Mouse (Mus musculus): ENCODE measurements around the gene Adora1.
"Not testable (repeated sequence)": the region's sequence is repeated elsewhere in the genome, so short reads cannot be mapped to it uniquely, and the experiment has no call there.

Adora1 gene

GRCm38 (mm10) chr1:134235391-134235921 lies at the start of gene Adora1:
Adora1 (minus strand) TSS chr1:134235431.
- DNase-seq (ENCODE audit: low read depth, low spot score), result no peak

GRCm38 (mm10) chr1:134283108-134283507 lies 47.9 kb upstream of the Adora1 start:
- DNase-seq (ENCODE audit: low read depth, low spot score), result no peak

- no peak for DNase-seq (ENCODE audit: low read depth, low spot score)
Observed at GRCm38 (mm10) chr1:134282342-134282741, 47.1 kb upstream of the Adora1 start.

- no peak for DNase-seq (ENCODE audit: low read depth, low spot score)
Observed at GRCm38 (mm10) chr1:134281563-134281962, 46.3 kb upstream of the Adora1 start.

GRCm38 (mm10) chr1:134280174-134280573 lies 44.9 kb upstream of the Adora1 start:
- no peak for DNase-seq (ENCODE audit: low read depth, low spot score)

GRCm38 (mm10) chr1:134276823-134277222 lies 41.6 kb upstream of the Adora1 start:
- DNase-seq (ENCODE audit: low read depth, low spot score), result no peak

GRCm38 (mm10) chr1:134275616-134276464 lies 40.6 kb upstream of the Adora1 start:
- no peak for DNase-seq (ENCODE audit: low read depth, low spot score)

- no peak for DNase-seq (ENCODE audit: low read depth, low spot score)
Observed at GRCm38 (mm10) chr1:134274483-134274920, 39.3 kb upstream of the Adora1 start.

GRCm38 (mm10) chr1:134273493-134274395 lies 38.5 kb upstream of the Adora1 start:
- DNase-seq (ENCODE audit: low read depth, low spot score), result no peak

- no peak for DNase-seq (ENCODE audit: low read depth, low spot score)
Observed at GRCm38 (mm10) chr1:134272754-134273250, 37.6 kb upstream of the Adora1 start.

GRCm38 (mm10) chr1:134270026-134270425 lies 34.8 kb upstream of the Adora1 start:
- DNase-seq (ENCODE audit: low read depth, low spot score), result no peak

- no peak for DNase-seq (ENCODE audit: low read depth, low spot score)
Observed at GRCm38 (mm10) chr1:134265797-134266196, 30.6 kb upstream of the Adora1 start.

- DNase-seq (ENCODE audit: low read depth, low spot score), result no peak
Observed at GRCm38 (mm10) chr1:134264341-134264740, 29.1 kb upstream of the Adora1 start.

- not testable (repeated sequence) for DNase-seq (ENCODE audit: low read depth, low spot score)
Observed at GRCm38 (mm10) chr1:134249681-134250080, 14.4 kb upstream of the Adora1 start.

- DNase-seq (ENCODE audit: low read depth, low spot score), result no peak
Observed at GRCm38 (mm10) chr1:134246590-134246989, 11.4 kb upstream of the Adora1 start.

GRCm38 (mm10) chr1:134245004-134245717 lies 9.9 kb upstream of the Adora1 start:
- peak; percentile 9 for DNase-seq (ENCODE audit: low read depth, low spot score)

GRCm38 (mm10) chr1:134243948-134244914 lies 9.0 kb upstream of the Adora1 start:
- peak; percentile 84 for DNase-seq (ENCODE audit: low read depth, low spot score)

GRCm38 (mm10) chr1:134243505-134243904 lies 8.3 kb upstream of the Adora1 start:
- no peak for DNase-seq (ENCODE audit: low read depth, low spot score)

- DNase-seq (ENCODE audit: low read depth, low spot score), result no peak
Observed at GRCm38 (mm10) chr1:134242286-134242685, 7.1 kb upstream of the Adora1 start.

- DNase-seq (ENCODE audit: low read depth, low spot score), result no peak
Observed at GRCm38 (mm10) chr1:134241298-134241697, 6.1 kb upstream of the Adora1 start.

All from mesoderm, embryonic 11.5 days (tissue).